Mouse (Mus musculus) heart, adult 2 months (tissue): ENCODE data around the gene Slc10a4. TPM values are rescaled to one million over a fixed set of nuclear protein-coding genes. Genes with fewer than 3 reads are reported as not detected.

ENCODE experiments used
- DNase-seq, 2 experiments: peaks; one replicate each; pipeline ENCODE4 v3.0.0; 2021
- H3K27ac ChIP-seq: fragments of 200-600 bp; 2 replicates; pipeline ENCODE4 v1.8.1; 2022
- H3K27me3 ChIP-seq: fragments of 200-500 bp; 2 replicates; pipeline ENCODE4 v1.6.1; 2012; ENCODE audit warnings: mild to moderate bottlenecking, low read length, inconsistent platforms, mixed read lengths; ENCODE audit not compliant: control insufficient read depth, insufficient read depth
- H3K36me3 ChIP-seq: fragments of 200-500 bp; 2 replicates; pipeline ENCODE4 v1.6.1; 2012; ENCODE audit warnings: low read length, inconsistent platforms; ENCODE audit not compliant: control insufficient read depth, insufficient read depth
- H3K4me1 ChIP-seq: fragments of 200-500 bp; 2 replicates; pipeline ENCODE4 v1.6.1; 2011; ENCODE audit warnings: low read length; ENCODE audit not compliant: control insufficient read depth, insufficient read depth
- H3K4me3 ChIP-seq: fragments of 200-600 bp; 2 replicates; pipeline ENCODE4 v1.8.1; 2022
- H3K79me2 ChIP-seq: fragments of 200-500 bp; replicated peaks from 2 replicates; pipeline ENCODE4 v1.6.1; 2012; ENCODE audit warnings: mild to moderate bottlenecking, inconsistent platforms, low read length, moderate library complexity, mixed read lengths; ENCODE audit not compliant: control insufficient read depth, insufficient read depth
- H3K9ac ChIP-seq: fragments of 200-500 bp; 2 replicates; pipeline ENCODE4 v1.6.1; 2012; ENCODE audit warnings: low read depth, mild to moderate bottlenecking, control low read depth, inconsistent platforms, low read length, mixed read lengths
- CTCF ChIP-seq: fragments of 200-600 bp; IDR thresholded peaks from 2 replicates; pipeline ENCODE4 v1.8.1; 2022; ENCODE audit warnings: antibody characterized with exemption, mild to moderate bottlenecking, moderate library complexity
- EP300 ChIP-seq: fragments of 200-500 bp; IDR thresholded peaks from 2 replicates; pipeline ENCODE4 v1.6.1; 2011; ENCODE audit warnings: low read depth, low read length, control low read depth; ENCODE audit not compliant: insufficient read depth
- POLR2A ChIP-seq: fragments of 200-500 bp; IDR thresholded peaks from 2 replicates; pipeline ENCODE4 v1.6.1; 2011; ENCODE audit warnings: mild to moderate bottlenecking, low read depth, low read length, control low read depth; ENCODE audit not compliant: insufficient read depth
- WGBS: fragments of 180-500 bp; shearing (Covaris S2); methylation state at CpG from one replicate; pipeline ENCODE4 v1.1.7; 2018; 5-methylcytosine and 5-hydroxymethylcytosine counted together
- intact Hi-C: fragments of 180-260 bp; cut with DNase I; formaldehyde crosslinking; loops from one replicate; pipeline ENCODE4 v1.15.1; 2025
- polyA plus RNA-seq: library from polyadenylated mRNA; depleted of rRNA; stranded (reverse); fragments of >200 nt; gene quantifications from 2 replicates; pipeline ENCODE4 v1.2.3, GENCODE M21; 2012
- total RNA-seq, 2 experiments: library from RNA; stranded (reverse); gene quantifications; 2 replicates each; pipeline ENCODE4 v1.2.3; 2021

The Slc10a4 gene
- total and polyA plus RNA-seq, 3 experiments, result 0.16 to 0.37 TPM; not detected in 1

GRCm38 (mm10) chr5:72974602-72975001, 32.1 kb upstream of the Slc10a4 start, which contains the start of gene Gm10135:
Gene Gm10135 (minus strand): TSS chr5:72974702.
- H3K36me3 ChIP-seq, result peaks cover 4% of the 10 kb centered on the region
- 95% methylated on average over 7 of the region's 7 CpGs for WGBS

GRCm38 (mm10) chr5:72975996-72976395, 30.7 kb upstream of the Slc10a4 start:
- intact Hi-C loops, result loop anchor here (10.0 kb wide), 1 partner anchor 339 kb away; no protein-coding TSS in a partner anchor
- Histone ChIP-seq H3K27ac (no peak overlapping the region), H3K36me3 (peaks cover 4% of the 10 kb centered on the region), H3K4me3 (no peak overlapping the region), H3K9ac (no peak overlapping the region), H3K27me3 (no peaks in the 10 kb centered on the region), H3K4me1 (no peaks in the 10 kb centered on the region), H3K79me2 (no peaks in the 10 kb centered on the region)
- WGBS, result 85% methylated on average over 6 of the region's 6 CpGs
- TF ChIP-seq CTCF, result no peak
- TF ChIP-seq EP300, result no peak
- TF ChIP-seq POLR2A, result no peak
- no peak for DNase-seq

More at GRCm38 (mm10) chr5:72974602-72975001, 32.1 kb upstream of the Slc10a4 start, which contains the start of gene Gm10135:
- Histone ChIP-seq H3K9ac (no peak within 1 kb of the TSS), H3K4me1 (no peaks in the 10 kb centered on the region), H3K27me3 (no peaks in the 10 kb centered on the region), H3K4me3 (no peak within 1 kb of the TSS), H3K27ac (no peak within 1 kb of the TSS), H3K79me2 (no peaks in the 10 kb centered on the region)
- intact Hi-C loops, result loop anchor here (10.0 kb wide), 1 partner anchor 340 kb away; no protein-coding TSS in a partner anchor
- no peak for DNase-seq
- TF ChIP-seq EP300 (no peak), CTCF (no peak), POLR2A (no peak)

GRCm38 (mm10) chr5:72976539-72976938, 30.1 kb upstream of the Slc10a4 start:
- intact Hi-C loops, result loop anchor here (10.0 kb wide), 1 partner anchor 338 kb away; no protein-coding TSS in a partner anchor
- WGBS, result 80% methylated on average over 4 of the region's 4 CpGs

GRCm38 (mm10) chr5:72984091-72984490, 22.6 kb upstream of the Slc10a4 start:
- intact Hi-C loops, result loop anchor here (2.0 to 5.0 kb wide), 3 partner anchors 87 to 397 kb away; no protein-coding TSS in a partner anchor
- Histone ChIP-seq H3K9ac (no peak overlapping the region), H3K36me3 (no peaks in the 10 kb centered on the region), H3K27me3 (no peaks in the 10 kb centered on the region; the same call in 1 of the 2 replicates), H3K4me1 (no peaks in the 10 kb centered on the region), H3K27ac (no peak overlapping the region), H3K79me2 (no peaks in the 10 kb centered on the region), H3K4me3 (no peak overlapping the region)
- 4% methylated on average over 2 of the region's 2 CpGs for WGBS
- TF ChIP-seq EP300 (no peak), CTCF (peak; percentile 96)
- no peak for DNase-seq

More at GRCm38 (mm10) chr5:72976539-72976938, 30.1 kb upstream of the Slc10a4 start:
- no peak overlapping the region for H3K9ac ChIP-seq
- no peak overlapping the region for H3K27ac ChIP-seq
- DNase-seq, result no peak
- TF ChIP-seq EP300, result no peak
- TF ChIP-seq CTCF, result no peak
- TF ChIP-seq POLR2A, result no peak
- H3K4me1 ChIP-seq, result no peaks in the 10 kb centered on the region
- H3K79me2 ChIP-seq, result no peaks in the 10 kb centered on the region
- H3K4me3 ChIP-seq, result no peak overlapping the region
- H3K27me3 ChIP-seq, result no peaks in the 10 kb centered on the region
- H3K36me3 ChIP-seq, result peaks cover 4% of the 10 kb centered on the region

GRCm38 (mm10) chr5:72987786-72988185, 18.9 kb upstream of the Slc10a4 start:
- no peak overlapping the region for H3K4me3 ChIP-seq
- intact Hi-C loops, result no loop called here
- no peak for DNase-seq
- no peak overlapping the region for H3K9ac ChIP-seq
- H3K27me3 ChIP-seq, result no peaks in the 10 kb centered on the region; the same call in 1 of the 2 replicates
- 83% methylated on average over 7 of the region's 7 CpGs for whole genome bisulfite sequencing
- no peaks in the 10 kb centered on the region for H3K79me2 ChIP-seq
- no peaks in the 10 kb centered on the region for H3K36me3 ChIP-seq
- H3K4me1 ChIP-seq, result no peaks in the 10 kb centered on the region
- no peak overlapping the region for H3K27ac ChIP-seq
- no peak for TF ChIP-seq EP300

GRCm38 (mm10) chr5:72989756-72990155, 16.9 kb upstream of the Slc10a4 start:
- TF ChIP-seq POLR2A (no peak), CTCF (no peak), EP300 (no peak)
- H3K4me3 ChIP-seq, result no peak overlapping the region
- H3K79me2 ChIP-seq, result no peaks in the 10 kb centered on the region
- WGBS, result 73% methylated on average over 8 of the region's 8 CpGs
- DNase-seq, result no peak
- H3K27ac ChIP-seq, result no peak overlapping the region
- H3K36me3 ChIP-seq, result no peaks in the 10 kb centered on the region
- H3K27me3 ChIP-seq, result no peaks in the 10 kb centered on the region; the same call in 1 of the 2 replicates
- H3K4me1 ChIP-seq, result no peaks in the 10 kb centered on the region
- H3K9ac ChIP-seq, result no peak overlapping the region
- intact Hi-C loops, result no loop called here
